Mouse (Mus musculus): Measurements from ENCODE around the gene Cyp2j12. TPM values are rescaled to one million over a fixed set of nuclear protein-coding genes. Genes with fewer than 3 reads are reported as not detected.

The Cyp2j12 gene
- polyA plus RNA-seq, 1 experiment from 2014 or later, result not detected

GRCm38 (mm10) chr4:96060106-96060505 lies 80.8 kb downstream of the Cyp2j12 start:
- Histone ChIP-seq H3K79me2 (ENCODE audit: inconsistent target) (no peaks in the 10 kb centered on the region), H3K36me3 (ENCODE audit: inconsistent target) (no peaks in the 10 kb centered on the region), H3K4me3 (ENCODE audit: inconsistent target) (no peak overlapping the region), H3K27ac (no peak overlapping the region)
- 96% methylated on average over 2 of the region's 2 CpGs for WGBS (ENCODE audit: missing documents)

Other genes starting within 250 kb of the Cyp2j12 start
- gene Hook1, start 173.9 kb downstream of the Cyp2j12 start, polyA plus RNA-seq (2018), result 0.21 to 0.37 TPM (median 0.23 TPM) in 3 replicates
- not detected in 3 replicates for gene Cyp2j13, start 63.6 kb downstream of the Cyp2j12 start, polyA plus RNA-seq (2018)
- not detected in 3 replicates for gene Cyp2j7, start 95.5 kb upstream of the Cyp2j12 start, polyA plus RNA-seq (2018)
- not detected in 3 replicates for gene Cyp2j11, start 207.5 kb upstream of the Cyp2j12 start, polyA plus RNA-seq (2018)